Mouse (Mus musculus): Measurements from ENCODE around the gene Zfp69.

The Zfp69 gene

GRCm38 (mm10) chr4:120924554-120925299 is 26.8 kb downstream of the Zfp69 start, which contains the start of gene Exo5:
Exo5 (minus strand) TSS chr4:120925017.
- peak; percentile 90 for DNase-seq

DNA sequence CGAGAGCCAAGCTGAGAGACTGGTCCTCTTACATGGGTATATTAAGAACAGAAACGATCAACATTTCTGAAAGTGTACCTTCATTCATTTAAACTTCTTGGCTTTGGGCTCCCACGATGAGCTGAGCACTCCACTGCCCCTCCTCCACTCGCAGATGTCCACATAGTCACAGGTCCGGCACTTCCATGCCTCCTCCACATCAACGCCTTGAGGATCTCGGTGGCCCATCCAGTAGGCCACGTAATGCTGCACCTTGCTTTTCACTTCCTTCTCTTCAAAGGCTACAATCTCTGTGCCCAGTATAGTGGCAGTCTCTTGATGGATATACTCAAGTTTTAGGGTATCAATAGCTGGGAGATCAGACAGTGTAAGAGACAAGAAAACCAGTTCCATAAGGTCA is 30.0 kb downstream of the Zfp69 start:
- DNase-seq: no peak

GRCm38 (mm10) chr4:120914501-120914900 is 37.0 kb downstream of the Zfp69 start:
- no peak for DNase-seq

GRCm38 (mm10) chr4:120913861-120914260 is 37.6 kb downstream of the Zfp69 start:
- DNase-seq: no peak

DNA sequence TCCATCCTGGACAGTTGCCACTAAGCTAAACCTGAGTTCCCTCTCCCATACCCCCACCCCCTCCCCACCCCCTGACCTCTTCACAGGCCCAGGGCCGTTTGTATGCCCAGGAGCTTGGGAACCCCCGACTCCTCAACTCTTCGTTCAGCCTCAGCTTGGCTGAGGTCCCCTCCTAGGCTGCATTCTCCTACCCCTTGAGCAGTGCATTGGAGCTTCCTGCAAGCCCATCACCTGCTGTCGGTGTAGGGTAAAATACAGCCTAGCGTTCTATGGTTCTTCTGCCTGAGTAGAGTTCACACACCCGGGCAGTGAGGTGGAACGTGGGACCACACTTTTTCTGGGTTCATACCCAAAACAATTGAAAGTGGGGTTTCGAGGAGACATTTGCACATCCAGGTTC is 38.1 kb downstream of the Zfp69 start:
- DNase-seq: no peak

DNA sequence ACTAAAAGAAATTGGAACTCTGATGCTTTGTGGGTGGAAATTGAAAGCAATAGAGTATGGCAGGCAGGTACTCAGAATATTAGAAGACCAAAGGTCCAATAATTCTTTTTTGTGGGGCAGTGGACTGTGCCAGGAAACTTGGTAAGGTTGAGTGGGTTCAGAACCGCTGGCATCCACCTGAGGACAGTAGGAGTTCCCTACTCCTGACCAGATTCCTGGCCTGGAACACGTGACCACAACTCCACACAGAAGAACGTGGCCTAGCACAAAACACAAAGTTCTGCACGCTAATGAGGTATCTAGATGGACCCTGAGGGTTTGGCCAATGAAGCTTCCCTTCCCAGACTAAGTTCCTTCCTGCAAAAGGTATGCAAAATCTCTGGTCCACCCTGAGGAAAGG is 38.6 kb downstream of the Zfp69 start:
- DNase-seq: no peak

DNA sequence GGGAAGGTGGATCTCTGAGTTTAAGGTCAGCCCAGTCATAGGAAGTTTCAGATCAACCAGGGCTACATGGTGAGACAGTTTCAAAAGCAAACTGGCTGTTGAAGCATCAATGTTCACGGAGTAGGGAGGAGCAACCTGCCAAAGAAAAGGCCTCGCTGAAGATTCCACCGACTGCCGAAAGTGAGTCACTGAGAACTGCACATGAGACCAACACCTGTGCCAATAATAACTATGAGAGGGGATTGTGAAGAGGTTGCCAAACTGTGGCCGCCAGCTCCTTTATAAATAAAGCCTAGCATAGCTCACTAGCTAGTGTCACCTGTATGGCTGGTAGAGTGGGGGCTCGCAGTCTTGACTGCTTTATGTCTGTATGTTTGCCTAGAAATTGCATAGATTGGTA is 40.4 kb downstream of the Zfp69 start:
- no peak for DNase-seq

- DNase-seq: peak; percentile 80
These were observed 41.8 kb downstream of the Zfp69 start for GRCm38 (mm10) chr4:120909558-120910150.

GRCm38 (mm10) chr4:120905644-120906043 is 45.9 kb downstream of the Zfp69 start:
- no peak for DNase-seq

- no peak for DNase-seq
These were observed 47.0 kb downstream of the Zfp69 start for GRCm38 (mm10) chr4:120904533-120904932.

DNA sequence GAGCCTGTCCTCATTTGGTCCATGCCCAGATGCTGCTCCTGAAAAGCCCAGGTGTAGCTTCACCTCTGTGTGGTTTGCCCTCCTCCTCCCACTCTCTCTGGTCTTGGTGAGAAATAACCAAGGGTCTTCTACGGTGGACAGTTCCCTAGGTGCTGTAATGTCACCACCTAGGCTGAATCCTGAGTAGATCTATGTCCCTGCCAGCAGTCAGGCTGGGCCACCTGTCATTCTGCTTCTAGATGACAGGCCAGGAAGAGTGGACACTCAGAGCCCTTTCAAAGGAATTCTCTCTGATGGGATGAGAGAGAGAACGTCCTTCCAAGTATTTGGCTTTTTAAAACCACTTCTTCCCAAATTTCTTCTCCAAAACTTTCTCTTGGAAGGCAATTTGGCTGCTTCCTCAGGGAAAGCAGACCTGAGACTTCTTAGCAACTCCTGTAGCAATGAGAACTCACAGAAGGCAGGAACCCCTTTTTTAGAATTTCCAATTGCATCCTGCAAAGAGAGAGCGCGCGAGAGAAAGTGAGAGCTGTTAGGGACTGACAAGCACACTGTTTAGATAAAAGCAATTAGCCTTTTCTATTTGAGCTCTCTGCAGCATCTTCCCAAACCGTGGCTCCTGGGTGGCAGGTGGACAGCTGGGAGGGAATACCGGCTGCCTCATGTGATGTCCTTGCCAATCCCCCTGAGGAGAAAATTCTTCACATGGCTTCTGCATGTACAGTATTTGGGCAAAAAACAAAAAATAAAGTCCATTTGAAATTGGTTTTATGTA is 55.5 kb downstream of the Zfp69 start:
- no peak for DNase-seq

- DNase-seq: no peak
These were observed 56.3 kb downstream of the Zfp69 start for GRCm38 (mm10) chr4:120895226-120895625.

DNA sequence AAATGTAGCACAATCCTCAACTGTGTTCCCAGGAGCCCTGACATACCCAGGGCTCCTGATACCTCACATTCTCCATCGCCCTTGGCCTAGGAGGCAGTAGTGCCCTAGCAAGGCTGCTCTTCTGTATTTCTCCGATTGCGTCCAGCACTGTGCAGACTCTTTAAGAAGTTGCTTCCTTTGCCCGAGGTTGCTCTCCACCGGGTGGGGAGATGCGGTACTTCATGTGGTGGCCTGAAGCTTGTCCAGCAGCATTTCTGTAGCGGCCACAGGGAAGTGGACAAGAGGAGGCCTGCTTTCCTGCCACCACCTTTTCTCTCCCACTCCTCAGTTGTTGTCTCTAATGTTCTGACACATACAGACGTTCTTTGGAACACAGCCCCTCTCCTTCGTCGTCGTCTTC is 56.9 kb downstream of the Zfp69 start:
- DNase-seq: no peak

- DNase-seq: no peak
These were observed 57.7 kb downstream of the Zfp69 start for GRCm38 (mm10) chr4:120893656-120894401.

DNA sequence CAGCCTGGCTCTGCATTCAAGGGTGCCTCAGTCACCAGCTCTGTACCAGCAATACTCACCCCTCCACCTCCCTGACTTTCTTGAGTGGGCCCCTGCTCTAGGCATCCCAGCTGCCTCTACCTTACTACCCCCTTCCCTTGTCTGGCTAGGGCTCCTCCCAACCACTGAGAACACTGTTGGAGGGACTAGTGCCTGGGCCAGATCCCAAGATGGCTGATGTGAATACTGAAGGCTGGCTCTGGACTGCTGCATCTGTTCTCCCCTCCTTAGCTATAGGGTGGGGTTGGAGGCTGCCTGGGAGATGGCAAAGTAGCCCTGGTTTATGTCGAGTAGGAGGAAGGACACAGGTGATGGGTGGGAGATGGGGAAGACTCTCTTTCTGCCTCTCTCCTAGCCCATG is 59.0 kb downstream of the Zfp69 start:
- DNase-seq: no peak

DNA sequence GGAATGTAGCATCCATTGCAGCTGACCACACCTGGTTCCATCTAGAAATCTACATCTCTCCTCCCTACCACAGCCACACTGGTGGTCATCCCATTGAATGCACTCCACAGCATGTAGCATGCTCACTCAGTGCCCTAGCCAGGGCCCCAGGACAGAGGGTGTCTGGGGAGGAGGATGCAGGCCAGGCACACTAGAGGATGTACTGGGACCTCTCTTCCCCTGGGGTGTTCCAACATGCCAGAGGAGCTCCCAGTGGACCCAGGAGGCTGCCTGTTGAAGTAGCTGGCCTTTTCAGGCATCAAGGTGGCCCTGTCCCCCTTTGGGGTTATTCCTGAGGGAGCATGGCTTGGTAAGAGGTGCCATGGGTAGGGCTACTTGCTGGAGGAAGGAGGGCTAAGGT is 59.5 kb downstream of the Zfp69 start:
- no peak for DNase-seq

DNA sequence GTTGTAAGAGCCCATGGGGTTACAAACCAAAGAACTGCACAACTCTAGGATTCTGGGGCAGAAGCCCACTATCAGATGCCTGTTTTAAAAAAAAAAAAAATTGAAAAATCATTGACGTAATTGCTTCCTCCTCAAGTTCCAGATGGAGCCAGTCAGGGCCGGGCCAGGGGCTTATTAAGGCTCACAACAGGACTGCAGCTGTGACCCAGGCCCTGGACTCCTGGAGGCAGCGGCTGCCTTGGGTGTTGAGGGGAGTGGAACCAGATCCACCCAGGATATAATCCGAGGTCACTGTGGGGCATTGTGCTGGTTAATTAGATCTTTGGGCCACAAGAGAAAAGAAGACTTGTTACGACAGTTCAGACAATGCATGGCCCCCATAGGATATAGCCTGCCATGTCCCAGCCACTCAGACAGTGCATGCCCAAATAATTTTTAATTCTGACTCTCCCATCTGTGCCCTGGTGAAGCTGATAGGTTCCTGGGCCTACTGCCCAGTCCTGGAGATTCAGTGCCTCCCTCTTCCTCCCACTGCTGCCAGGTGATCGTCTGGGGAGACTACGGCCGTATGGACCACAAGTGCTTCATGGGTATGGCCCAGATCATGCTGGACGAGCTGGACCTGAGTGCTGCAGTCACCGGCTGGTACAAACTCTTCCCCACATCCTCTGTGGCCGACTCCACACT is 60.6 kb downstream of the Zfp69 start:
- DNase-seq: no peak

GRCm38 (mm10) chr4:120888884-120889283 is 62.6 kb downstream of the Zfp69 start:
- no peak for DNase-seq

DNA sequence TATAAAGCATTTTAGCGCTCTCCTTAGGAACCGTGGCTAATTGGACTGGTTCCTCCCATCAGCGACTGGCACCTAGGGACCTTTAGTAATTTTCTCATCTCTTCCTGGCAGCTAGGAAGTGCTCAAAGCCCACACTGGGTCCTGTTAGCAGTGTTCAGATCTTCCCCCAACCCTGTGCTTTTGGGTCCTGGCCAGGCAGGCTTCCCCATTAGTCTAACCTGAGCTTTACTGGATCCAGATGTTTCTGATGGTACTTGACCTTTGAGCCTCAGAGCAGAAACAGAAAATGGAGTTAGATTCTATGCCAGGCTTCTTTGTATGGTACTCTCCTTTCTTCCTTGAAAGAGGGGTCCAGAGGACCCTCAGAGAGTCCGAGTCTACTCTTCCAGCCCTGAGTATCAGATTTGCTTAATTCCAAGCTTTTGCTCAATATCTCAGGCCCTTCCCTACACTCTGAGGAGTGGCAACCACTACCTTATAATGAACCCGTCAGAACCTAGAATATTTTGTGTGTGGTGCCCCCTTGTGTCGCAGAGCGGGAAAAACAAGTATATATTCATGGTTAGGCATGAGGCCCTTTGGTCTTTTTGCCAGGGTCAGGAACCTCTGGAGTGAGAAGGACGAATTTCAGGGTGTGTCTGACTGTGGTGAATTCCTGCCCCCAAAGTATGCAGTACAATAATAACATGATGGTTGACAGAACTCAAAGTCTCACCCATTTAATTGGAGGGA is 64.0 kb downstream of the Zfp69 start:
- peak; percentile 57 for DNase-seq

GRCm38 (mm10) chr4:120886811-120887210 is 64.7 kb downstream of the Zfp69 start:
- DNase-seq: no peak

GRCm38 (mm10) chr4:120886131-120886530 is 65.4 kb downstream of the Zfp69 start:
- no peak for DNase-seq
